Mouse (Mus musculus): Measurements from ENCODE around the gene Abcc3. TPM values are rescaled to one million over a fixed set of nuclear protein-coding genes. Genes with fewer than 3 reads are reported as not detected.

Gene Abcc3
- polyA plus RNA-seq, 1 experiment from 2014 or later = 10.2 TPM

GRCm38 (mm10) chr11:94423855-94424254 is 31.1 kb upstream of the Abcc3 start:
- Histone ChIP-seq H3K9ac (ENCODE audit: low read depth, low read length) (no peak overlapping the region), H3K4me2 (ENCODE audit: low read depth, low read length) (no peak overlapping the region), H3K36me3 (ENCODE audit: control insufficient read depth, insufficient read depth) (no peaks in the 10 kb centered on the region), H3K9me3 (replicated peaks; ENCODE audit: control insufficient read depth, low read length) (no peaks in the 10 kb centered on the region), H3K27ac (ENCODE audit: low read length) (no peak overlapping the region), H3K4me1 (ENCODE audit: control insufficient read depth, low read depth, low read length) (no peaks in the 10 kb centered on the region), H3K4me3 (ENCODE audit: low read depth, low read length) (no peak overlapping the region), H3K27me3 (ENCODE audit: control insufficient read depth, insufficient read depth, low read depth, low read length) (peaks cover 7% of the 10 kb centered on the region; the same call in 1 of the 2 replicates)
- 43% methylated on average over 5 of the region's 5 CpGs for WGBS (ENCODE audit: insufficient replicate concordance)
- ATAC-seq (ENCODE audit: low read depth) = no peak

- Histone ChIP-seq H3K9ac (ENCODE audit: low read depth, low read length) (no peak overlapping the region), H3K4me3 (ENCODE audit: low read depth, low read length) (no peak overlapping the region), H3K4me1 (ENCODE audit: control insufficient read depth, low read depth, low read length) (no peaks in the 10 kb centered on the region), H3K9me3 (replicated peaks; ENCODE audit: control insufficient read depth, low read length) (no peaks in the 10 kb centered on the region), H3K4me2 (ENCODE audit: low read depth, low read length) (no peak overlapping the region), H3K36me3 (ENCODE audit: control insufficient read depth, insufficient read depth) (no peaks in the 10 kb centered on the region), H3K27ac (ENCODE audit: low read length) (no peak overlapping the region), H3K27me3 (ENCODE audit: control insufficient read depth, insufficient read depth, low read depth, low read length) (peaks cover 10% of the 10 kb centered on the region; the same call in 1 of the 2 replicates)
- ATAC-seq (ENCODE audit: low read depth) = no peak
- WGBS (ENCODE audit: insufficient replicate concordance) = 43% methylated on average over 6 of the region's 6 CpGs
These were observed 28.2 kb upstream of the Abcc3 start for GRCm38 (mm10) chr11:94420991-94421390.

- WGBS (ENCODE audit: insufficient replicate concordance) = 13% methylated on average over 7 of the region's 7 CpGs
- Histone ChIP-seq H3K27me3 (ENCODE audit: control insufficient read depth, insufficient read depth, low read depth, low read length) (peaks cover 10% of the 10 kb centered on the region), H3K4me1 (ENCODE audit: control insufficient read depth, low read depth, low read length) (no peaks in the 10 kb centered on the region), H3K4me3 (ENCODE audit: low read depth, low read length) (no peak overlapping the region), H3K9ac (ENCODE audit: low read depth, low read length) (no peak overlapping the region), H3K9me3 (replicated peaks; ENCODE audit: control insufficient read depth, low read length) (no peaks in the 10 kb centered on the region), H3K27ac (ENCODE audit: low read length) (no peak overlapping the region), H3K36me3 (ENCODE audit: control insufficient read depth, insufficient read depth) (no peaks in the 10 kb centered on the region), H3K4me2 (ENCODE audit: low read depth, low read length) (no peak overlapping the region)
- no peak for ATAC-seq (ENCODE audit: low read depth)
These were observed 27.5 kb upstream of the Abcc3 start for GRCm38 (mm10) chr11:94420325-94420724.

GRCm38 (mm10) chr11:94419004-94419727 is 26.4 kb upstream of the Abcc3 start:
- Histone ChIP-seq H3K27ac (ENCODE audit: low read length) (no peak overlapping the region), H3K36me3 (ENCODE audit: control insufficient read depth, insufficient read depth) (no peaks in the 10 kb centered on the region), H3K9ac (ENCODE audit: low read depth, low read length) (no peak overlapping the region), H3K4me3 (ENCODE audit: low read depth, low read length) (no peak overlapping the region), H3K9me3 (replicated peaks; ENCODE audit: control insufficient read depth, low read length) (no peaks in the 10 kb centered on the region), H3K4me1 (ENCODE audit: control insufficient read depth, low read depth, low read length) (no peaks in the 10 kb centered on the region; the same call in 1 of the 2 replicates), H3K27me3 (ENCODE audit: control insufficient read depth, insufficient read depth, low read depth, low read length) (peaks cover 10% of the 10 kb centered on the region), H3K4me2 (ENCODE audit: low read depth, low read length) (no peak overlapping the region)
- ATAC-seq (ENCODE audit: low read depth) = no peak
- 55% methylated on average over 10 of the region's 10 CpGs for WGBS (ENCODE audit: insufficient replicate concordance)

GRCm38 (mm10) chr11:94414042-94414441 is 21.2 kb upstream of the Abcc3 start:
- Histone ChIP-seq H3K9me3 (replicated peaks; ENCODE audit: control insufficient read depth, low read length) (no peaks in the 10 kb centered on the region), H3K4me2 (ENCODE audit: low read depth, low read length) (no peak overlapping the region), H3K27ac (ENCODE audit: low read length) (no peak overlapping the region), H3K4me1 (ENCODE audit: control insufficient read depth, low read depth, low read length) (no peaks in the 10 kb centered on the region; the same call in 1 of the 2 replicates), H3K4me3 (ENCODE audit: low read depth, low read length) (no peak overlapping the region), H3K27me3 (ENCODE audit: control insufficient read depth, insufficient read depth, low read depth, low read length) (peaks cover 8% of the 10 kb centered on the region), H3K36me3 (ENCODE audit: control insufficient read depth, insufficient read depth) (no peaks in the 10 kb centered on the region), H3K9ac (ENCODE audit: low read depth, low read length) (no peak overlapping the region)
- 53% methylated on average over 4 of the region's 4 CpGs for WGBS (ENCODE audit: insufficient replicate concordance)
- no peak for ATAC-seq (ENCODE audit: low read depth)

- WGBS (ENCODE audit: insufficient replicate concordance) = 31% methylated on average over 8 of the region's 8 CpGs
- peaks cover 8% of the 10 kb centered on the region for H3K27me3 ChIP-seq (ENCODE audit: control insufficient read depth, insufficient read depth, low read depth, low read length)
- H3K4me2 ChIP-seq (ENCODE audit: low read depth, low read length) = no peak overlapping the region
- no peaks in the 10 kb centered on the region for H3K36me3 ChIP-seq (ENCODE audit: control insufficient read depth, insufficient read depth)
- no peaks in the 10 kb centered on the region for H3K9me3 ChIP-seq (replicated peaks; ENCODE audit: control insufficient read depth, low read length)
- no peak overlapping the region for H3K27ac ChIP-seq (ENCODE audit: low read length)
- no peak overlapping the region for H3K4me3 ChIP-seq (ENCODE audit: low read depth, low read length)
- H3K4me1 ChIP-seq (ENCODE audit: control insufficient read depth, low read depth, low read length) = no peaks in the 10 kb centered on the region; the same call in 1 of the 2 replicates
- H3K9ac ChIP-seq (ENCODE audit: low read depth, low read length) = no peak overlapping the region
- ATAC-seq (ENCODE audit: low read depth) = no peak
These were observed 20.7 kb upstream of the Abcc3 start for GRCm38 (mm10) chr11:94413516-94413915.

- H3K9ac ChIP-seq (ENCODE audit: low read depth, low read length) = no peak overlapping the region
- no peak overlapping the region for H3K27ac ChIP-seq (ENCODE audit: low read length)
- 10% methylated on average over 10 of the region's 10 CpGs for WGBS (ENCODE audit: insufficient replicate concordance)
- ATAC-seq (ENCODE audit: low read depth) = no peak
- H3K36me3 ChIP-seq (ENCODE audit: control insufficient read depth, insufficient read depth) = no peaks in the 10 kb centered on the region
- no peaks in the 10 kb centered on the region; the same call in 1 of the 2 replicates for H3K4me1 ChIP-seq (ENCODE audit: control insufficient read depth, low read depth, low read length)
- H3K4me3 ChIP-seq (ENCODE audit: low read depth, low read length) = no peak overlapping the region
- no peaks in the 10 kb centered on the region for H3K9me3 ChIP-seq (replicated peaks; ENCODE audit: control insufficient read depth, low read length)
- H3K4me2 ChIP-seq (ENCODE audit: low read depth, low read length) = no peak overlapping the region
- H3K27me3 ChIP-seq (ENCODE audit: control insufficient read depth, insufficient read depth, low read depth, low read length) = peaks cover 8% of the 10 kb centered on the region
These were observed 20.2 kb upstream of the Abcc3 start for GRCm38 (mm10) chr11:94412998-94413469.

DNA sequence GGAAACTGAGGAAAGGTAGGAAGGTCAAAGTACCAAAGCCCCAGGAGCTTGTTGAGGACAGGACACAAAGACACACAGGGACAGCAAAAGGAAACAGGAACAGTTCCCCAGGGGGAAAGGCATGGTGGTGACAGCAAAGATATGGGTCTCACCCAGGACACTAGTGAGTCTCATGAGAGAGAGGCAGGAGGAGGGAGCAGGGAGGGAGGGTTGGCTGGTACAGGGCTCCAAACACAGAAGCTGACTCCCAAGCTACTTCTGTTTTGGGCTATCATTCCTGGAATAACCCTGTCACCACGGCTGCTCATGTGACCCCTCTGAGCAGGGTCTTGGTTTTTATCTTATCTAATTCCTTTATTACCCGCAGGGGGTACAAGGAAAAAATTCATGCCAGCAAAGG is 19.8 kb upstream of the Abcc3 start:
- H3K27me3 ChIP-seq (ENCODE audit: control insufficient read depth, insufficient read depth, low read depth, low read length) = peaks cover 8% of the 10 kb centered on the region
- ATAC-seq (ENCODE audit: low read depth) = no peak; the same call in 1 of the 2 replicates
- no peaks in the 10 kb centered on the region; the same call in 1 of the 2 replicates for H3K4me1 ChIP-seq (ENCODE audit: control insufficient read depth, low read depth, low read length)
- H3K9ac ChIP-seq (ENCODE audit: low read depth, low read length) = no peak overlapping the region
- H3K36me3 ChIP-seq (ENCODE audit: control insufficient read depth, insufficient read depth) = no peaks in the 10 kb centered on the region
- no peak overlapping the region for H3K4me2 ChIP-seq (ENCODE audit: low read depth, low read length)
- H3K9me3 ChIP-seq (replicated peaks; ENCODE audit: control insufficient read depth, low read length) = no peaks in the 10 kb centered on the region
- no peak overlapping the region for H3K4me3 ChIP-seq (ENCODE audit: low read depth, low read length)
- no peak overlapping the region for H3K27ac ChIP-seq (ENCODE audit: low read length)
- 13% methylated on average over 2 of the region's 2 CpGs for WGBS (ENCODE audit: insufficient replicate concordance)

GRCm38 (mm10) chr11:94407803-94408321 is 15.1 kb upstream of the Abcc3 start:
- ATAC-seq (ENCODE audit: low read depth) = no peak
- Histone ChIP-seq H3K27ac (ENCODE audit: low read length) (no peak overlapping the region), H3K36me3 (ENCODE audit: control insufficient read depth, insufficient read depth) (no peaks in the 10 kb centered on the region), H3K9ac (ENCODE audit: low read depth, low read length) (no peak overlapping the region), H3K27me3 (ENCODE audit: control insufficient read depth, insufficient read depth, low read depth, low read length) (peaks cover 10% of the 10 kb centered on the region; the same call in 1 of the 2 replicates), H3K4me1 (ENCODE audit: control insufficient read depth, low read depth, low read length) (no peaks in the 10 kb centered on the region), H3K9me3 (replicated peaks; ENCODE audit: control insufficient read depth, low read length) (no peaks in the 10 kb centered on the region), H3K4me3 (ENCODE audit: low read depth, low read length) (no peak overlapping the region), H3K4me2 (ENCODE audit: low read depth, low read length) (no peak overlapping the region)
- 50% methylated on average over 11 of the region's 11 CpGs for WGBS (ENCODE audit: insufficient replicate concordance)
